Mouse (Mus musculus) hindbrain, embryonic 11.5 days (tissue): Measurements from ENCODE around the gene Rab14. TPM values are rescaled to one million over a fixed set of nuclear protein-coding genes. Genes with fewer than 3 reads are reported as not detected.

ENCODE experiments used
- ATAC-seq: fragments of 200-750 bp; cut with Nextera tagmentation; 2 replicates; pipeline ENCODE4 v1.8.0; 2017; ENCODE audit warnings: mild to moderate bottlenecking, moderate TSS enrichment, moderate library complexity; ENCODE audit not compliant: low FRiP score
- DNase-seq: peaks from one replicate; pipeline ENCODE4 v3.0.0-alpha.2; 2015; ENCODE audit warnings: low spot score
- H3K27ac ChIP-seq: fragments of 300-500 bp; sonication (generic); 2 replicates; pipeline ENCODE4 v1.5.1; 2014; ENCODE audit warnings: mild to moderate bottlenecking, low read depth, low read length
- H3K27me3 ChIP-seq: fragments of 300-500 bp; sonication (generic); 2 replicates; pipeline ENCODE4 v1.6.1; 2014; ENCODE audit warnings: mild to moderate bottlenecking, low read length, moderate library complexity, mixed read lengths; ENCODE audit not compliant: control insufficient read depth, insufficient read depth
- H3K36me3 ChIP-seq: fragments of 300-500 bp; sonication (generic); 2 replicates; pipeline ENCODE4 v1.6.1; 2014; ENCODE audit warnings: mild to moderate bottlenecking, low read length, moderate library complexity, mixed read lengths; ENCODE audit not compliant: control insufficient read depth, insufficient read depth
- H3K4me1 ChIP-seq: fragments of 300-500 bp; sonication (generic); replicated peaks from 2 replicates; pipeline ENCODE4 v1.6.1; 2014; ENCODE audit warnings: low read length, mixed read lengths; ENCODE audit not compliant: control insufficient read depth, insufficient read depth
- H3K4me2 ChIP-seq: fragments of 300-500 bp; sonication (generic); replicated peaks from 2 replicates; pipeline ENCODE4 v1.6.1; 2014; ENCODE audit warnings: mild to moderate bottlenecking, low read depth, low read length
- H3K4me3 ChIP-seq: fragments of 300-500 bp; sonication (generic); 2 replicates; pipeline ENCODE4 v1.5.1; 2014; ENCODE audit warnings: low read depth, low read length
- H3K9ac ChIP-seq: fragments of 300-500 bp; sonication (generic); 2 replicates; pipeline ENCODE4 v1.6.1; 2014; ENCODE audit warnings: low read depth, low read length
- H3K9me3 ChIP-seq: fragments of 300-500 bp; sonication (generic); 2 replicates; pipeline ENCODE4 v1.6.1; 2016; ENCODE audit warnings: low read length; ENCODE audit not compliant: control insufficient read depth
- WGBS: fragments of 180-500 bp; shearing (Covaris S2); extraction: QIAGEN DNeasy Blood & Tissue Kit; methylation state at CpG from one replicate; pipeline ENCODE4 v1.1.7; 2014; 5-methylcytosine and 5-hydroxymethylcytosine counted together
- polyA plus RNA-seq: library from polyadenylated mRNA; unstranded; fragments of >200 nt; fragmentation: Nextera tagmentation; extraction: Ambion mirVana; gene quantifications from 2 replicates; pipeline ENCODE4 v1.2.1, GENCODE M21; 2014

Gene Rab14
- polyA plus RNA-seq, 1 experiment from 2014 or later = 327 TPM

DNA sequence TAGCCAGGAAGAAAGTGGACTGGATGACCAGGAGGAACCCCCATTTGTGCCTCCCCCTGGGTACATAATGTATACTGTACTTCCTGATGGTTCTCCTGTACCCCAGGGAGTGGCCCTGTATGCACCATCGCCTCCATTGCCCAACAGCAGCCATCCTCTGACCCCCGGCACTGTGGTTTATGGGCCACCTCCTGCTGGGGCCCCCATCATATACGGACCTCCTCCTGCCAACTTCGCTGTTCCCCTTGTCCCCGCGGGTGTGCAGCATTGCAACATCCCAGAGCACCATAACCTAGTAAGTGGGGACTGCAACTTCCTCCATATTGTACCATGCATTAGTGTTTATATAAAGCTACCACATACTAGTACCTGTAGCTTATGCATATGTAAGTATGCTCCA is 47.7 kb downstream of the Rab14 start:
- H3K9me3 ChIP-seq = no peaks in the 10 kb centered on the region
- no peak overlapping the region for H3K9ac ChIP-seq
- peaks cover 12% of the 10 kb centered on the region for H3K36me3 ChIP-seq
- no peak overlapping the region for H3K4me3 ChIP-seq
- no peak overlapping the region for H3K4me2 ChIP-seq
- no peaks in the 10 kb centered on the region for H3K27me3 ChIP-seq
- no peak overlapping the region for H3K27ac ChIP-seq
- DNase-seq (no peak), ATAC-seq (no peak)
- WGBS = 93% methylated on average over 6 of the region's 6 CpGs
- no peaks in the 10 kb centered on the region for H3K4me1 ChIP-seq

- no peak overlapping the region for H3K27ac ChIP-seq
- no peaks in the 10 kb centered on the region for H3K27me3 ChIP-seq
- H3K9me3 ChIP-seq = no peaks in the 10 kb centered on the region
- H3K4me3 ChIP-seq = no peak overlapping the region
- DNase-seq (no peak), ATAC-seq (no peak)
- H3K9ac ChIP-seq = no peak overlapping the region
- H3K36me3 ChIP-seq = peaks cover 15% of the 10 kb centered on the region
- no peaks in the 10 kb centered on the region for H3K4me1 ChIP-seq
- 97% methylated on average over 13 of the region's 13 CpGs for WGBS
- no peak overlapping the region for H3K4me2 ChIP-seq
Measured at GRCm38 (mm10) chr2:35151303-35151882, 49.5 kb downstream of the Rab14 start.

DNA sequence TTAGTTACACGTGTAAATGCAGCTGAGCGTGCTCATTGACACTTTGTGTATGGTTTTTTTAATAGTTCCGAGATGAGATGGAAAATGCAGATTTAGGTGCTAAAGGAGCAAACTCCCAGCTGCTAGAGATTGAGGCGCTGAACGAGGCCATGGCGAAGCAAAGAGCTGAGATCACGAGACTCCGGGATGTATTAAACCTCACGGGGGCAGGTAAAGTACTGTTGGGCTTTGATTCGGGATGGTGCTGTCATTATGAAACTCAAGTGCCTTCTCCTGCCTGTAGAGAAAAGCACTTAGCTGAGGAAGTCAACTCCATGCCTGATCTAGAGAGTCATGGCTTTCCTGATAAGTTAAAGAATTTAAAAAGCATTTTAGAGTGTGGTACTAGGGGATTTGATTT is 52.1 kb downstream of the Rab14 start:
- DNase-seq = no peak
- H3K36me3 ChIP-seq = peaks cover 14% of the 10 kb centered on the region

GRCm38 (mm10) chr2:35141673-35142072 is 59.2 kb downstream of the Rab14 start:
- no peak overlapping the region for H3K4me2 ChIP-seq
- no peak overlapping the region for H3K4me3 ChIP-seq
- no peaks in the 10 kb centered on the region for H3K27me3 ChIP-seq
- H3K36me3 ChIP-seq = peaks cover 9% of the 10 kb centered on the region; the same call in 1 of the 2 replicates
- DNase-seq (no peak), ATAC-seq (no peak)
- no peaks in the 10 kb centered on the region for H3K4me1 ChIP-seq
- no peak overlapping the region for H3K27ac ChIP-seq
- H3K9me3 ChIP-seq = no peaks in the 10 kb centered on the region
- WGBS = 91% methylated on average over 3 of the region's 3 CpGs
- H3K9ac ChIP-seq = no peak overlapping the region

More for the DNA sequence above, 52.1 kb downstream of the Rab14 start:
- H3K27me3 ChIP-seq = no peaks in the 10 kb centered on the region
- H3K4me3 ChIP-seq = no peak overlapping the region
- no peak overlapping the region for H3K27ac ChIP-seq
- 95% methylated on average over 10 of the region's 10 CpGs for WGBS
- H3K9ac ChIP-seq = no peak overlapping the region
- no peaks in the 10 kb centered on the region for H3K9me3 ChIP-seq
- H3K4me2 ChIP-seq = no peak overlapping the region
- no peaks in the 10 kb centered on the region for H3K4me1 ChIP-seq
- no peak for ATAC-seq

GRCm38 (mm10) chr2:35138576-35138975 is 62.3 kb downstream of the Rab14 start:
- Histone ChIP-seq H3K4me2 (no peak overlapping the region), H3K27ac (no peak overlapping the region), H3K27me3 (no peaks in the 10 kb centered on the region), H3K9ac (no peak overlapping the region), H3K4me1 (no peaks in the 10 kb centered on the region), H3K9me3 (no peaks in the 10 kb centered on the region), H3K4me3 (no peak overlapping the region), H3K36me3 (0 out of 2 replicates have a peak, but pooled peaks cover 7% of the 10 kb centered on the region)
- WGBS = 97% methylated on average over 1 of the region's 1 CpGs
- DNase-seq (no peak), ATAC-seq (no peak)

- Histone ChIP-seq H3K9ac (no peak overlapping the region), H3K9me3 (no peaks in the 10 kb centered on the region), H3K27me3 (no peaks in the 10 kb centered on the region), H3K36me3 (0 out of 2 replicates have a peak, but pooled peaks cover 7% of the 10 kb centered on the region), H3K27ac (no peak overlapping the region), H3K4me3 (no peak overlapping the region), H3K4me2 (no peak overlapping the region), H3K4me1 (0 out of 2 replicates have a peak, but pooled peaks cover 2% of the 10 kb centered on the region)
- 86% methylated on average over 5 of the region's 5 CpGs for WGBS
- ATAC-seq (no peak), DNase-seq (no peak)
Measured at GRCm38 (mm10) chr2:35133891-35134290, 67.0 kb downstream of the Rab14 start.

DNA sequence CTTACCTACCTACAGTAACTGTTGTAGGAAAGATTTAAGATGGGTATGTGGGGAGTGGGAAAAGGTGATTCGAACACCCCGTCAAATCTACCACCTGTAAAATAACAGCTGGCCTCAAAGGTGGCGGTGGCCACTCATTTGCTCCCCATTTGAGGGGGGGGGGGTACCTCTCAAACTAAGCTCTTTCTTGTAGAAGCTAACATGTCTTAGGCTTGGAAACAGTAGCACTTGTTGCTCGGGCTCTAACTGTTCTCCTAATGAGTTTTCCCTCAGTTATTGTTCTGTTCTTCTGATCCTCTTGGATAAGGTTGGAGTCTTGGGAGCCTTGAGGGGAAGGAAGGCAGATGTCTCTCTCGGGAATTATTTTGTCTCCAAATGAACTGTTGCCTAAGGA is 68.3 kb downstream of the Rab14 start:
- no peaks in the 10 kb centered on the region for H3K9me3 ChIP-seq
- H3K4me3 ChIP-seq = peak overlapping the region; percentile 43
- WGBS = 23% methylated on average over 5 of the region's 5 CpGs
- no peak for ATAC-seq
- H3K4me2 ChIP-seq = peak overlapping the region; percentile 45
- H3K27me3 ChIP-seq = no peaks in the 10 kb centered on the region
- DNase-seq = peak; percentile 18
- H3K4me1 ChIP-seq = 0 out of 2 replicates have a peak, but pooled peaks cover 2% of the 10 kb centered on the region
- peak overlapping the region; percentile 56 for H3K9ac ChIP-seq
- 0 out of 2 replicates have a peak, but pooled peaks cover 4% of the 10 kb centered on the region for H3K36me3 ChIP-seq
- peak overlapping the region; percentile 36; the same call in 1 of the 2 replicates for H3K27ac ChIP-seq

GRCm38 (mm10) chr2:35131991-35132661 is 68.8 kb downstream of the Rab14 start:
- Histone ChIP-seq H3K9ac (peak overlapping the region; percentile 56), H3K36me3 (0 out of 2 replicates have a peak, but pooled peaks cover under 1% of the 10 kb centered on the region), H3K4me1 (0 out of 2 replicates have a peak, but pooled peaks cover 2% of the 10 kb centered on the region), H3K4me3 (peak overlapping the region; percentile 43), H3K27ac (peak overlapping the region; percentile 36; the same call in 1 of the 2 replicates), H3K4me2 (peak overlapping the region; percentile 45), H3K9me3 (no peaks in the 10 kb centered on the region), H3K27me3 (no peaks in the 10 kb centered on the region)
- WGBS = under 1% methylated on average over 21 of the region's 21 CpGs
- ATAC-seq = peak; percentile 97
- peak; percentile 96 for DNase-seq

GRCm38 (mm10) chr2:35131491-35131890 is 69.4 kb downstream of the Rab14 start:
- H3K4me1 ChIP-seq = 0 out of 2 replicates have a peak, but pooled peaks cover 2% of the 10 kb centered on the region
- no peaks in the 10 kb centered on the region for H3K9me3 ChIP-seq
- H3K27me3 ChIP-seq = no peaks in the 10 kb centered on the region
- peak overlapping the region; percentile 45; the same call in 1 of the 2 replicates for H3K4me2 ChIP-seq
- no peak overlapping the region for H3K4me3 ChIP-seq
- H3K27ac ChIP-seq = no peak overlapping the region
- ATAC-seq (no peak), DNase-seq (peak; percentile 5)
- H3K9ac ChIP-seq = no peak overlapping the region
- no peaks in the 10 kb centered on the region for H3K36me3 ChIP-seq
